Mouse (Mus musculus) spleen, postnatal 4 days (tissue): ENCODE data around the gene Csnk1g1.

Experiments
- DNase-seq, 2 experiments: peaks; one replicate each; pipeline ENCODE4 v3.0.0; 2022; ENCODE audit warnings: low spot score in 2 of 2

Gene Csnk1g1

DNA sequence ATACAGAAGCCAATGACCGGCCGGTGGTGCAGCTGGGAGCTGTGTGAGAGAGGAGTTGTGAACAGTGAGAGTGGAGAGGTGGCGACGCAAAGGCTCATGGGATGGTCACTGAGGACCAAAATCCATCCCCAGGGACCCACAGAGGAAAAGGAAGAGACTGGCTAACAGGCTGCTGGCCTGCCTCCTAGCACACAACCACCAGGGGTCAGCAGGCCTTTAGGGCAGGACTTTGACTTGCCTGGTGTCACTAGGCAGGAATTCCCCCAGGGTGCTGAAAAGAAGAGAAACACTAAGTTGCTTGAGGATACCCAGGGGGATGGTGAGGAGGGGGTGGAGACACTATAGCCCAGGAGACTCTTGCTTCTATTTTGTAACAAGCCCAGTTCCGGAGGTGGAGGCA lies 158.8 kb downstream of the Csnk1g1 start:
- DNase-seq = peak; percentile 60 to 79

DNA sequence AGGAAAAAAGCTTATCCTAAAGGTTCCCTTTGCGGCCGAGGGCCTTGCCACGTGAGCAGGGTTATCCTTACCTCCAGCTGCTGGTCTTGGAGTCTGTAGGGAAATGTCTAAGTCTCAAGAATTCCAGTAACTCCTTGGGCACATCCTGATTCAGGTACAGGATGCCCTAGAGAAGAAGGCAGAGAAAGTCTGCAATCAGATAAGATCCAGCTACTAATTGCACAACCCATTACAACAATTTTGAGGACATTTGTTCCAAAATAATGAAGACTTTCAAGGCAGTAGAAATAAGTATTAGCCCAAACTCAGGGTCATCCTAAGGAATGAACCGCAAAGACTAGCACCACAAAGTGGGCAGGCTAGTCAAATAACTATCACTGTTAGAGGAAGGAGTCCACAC lies 159.3 kb downstream of the Csnk1g1 start:
- DNase-seq = no peak

DNA sequence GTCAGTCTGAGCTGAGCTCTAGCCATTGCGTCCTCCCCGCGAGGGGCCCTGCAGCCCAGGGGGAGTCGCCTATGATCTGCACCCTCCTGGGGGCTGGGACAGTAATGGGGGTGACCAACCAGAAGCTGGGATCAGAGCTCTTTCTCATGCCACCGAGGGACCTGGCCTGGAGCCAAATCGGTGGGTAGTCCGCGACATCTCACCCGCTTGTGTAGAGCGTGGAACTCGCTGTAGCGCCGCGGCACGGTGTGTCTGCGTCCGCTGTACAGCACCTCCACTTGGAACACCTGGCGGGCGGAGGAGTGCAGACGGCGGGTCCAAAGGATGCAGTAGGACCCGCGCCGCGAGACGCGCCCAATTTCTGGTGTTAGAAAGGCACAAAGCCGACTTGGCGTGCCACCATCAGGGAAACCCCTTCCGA lies 160.3 kb downstream of the Csnk1g1 start:
- DNase-seq = peak; percentile 65 to 87

DNA sequence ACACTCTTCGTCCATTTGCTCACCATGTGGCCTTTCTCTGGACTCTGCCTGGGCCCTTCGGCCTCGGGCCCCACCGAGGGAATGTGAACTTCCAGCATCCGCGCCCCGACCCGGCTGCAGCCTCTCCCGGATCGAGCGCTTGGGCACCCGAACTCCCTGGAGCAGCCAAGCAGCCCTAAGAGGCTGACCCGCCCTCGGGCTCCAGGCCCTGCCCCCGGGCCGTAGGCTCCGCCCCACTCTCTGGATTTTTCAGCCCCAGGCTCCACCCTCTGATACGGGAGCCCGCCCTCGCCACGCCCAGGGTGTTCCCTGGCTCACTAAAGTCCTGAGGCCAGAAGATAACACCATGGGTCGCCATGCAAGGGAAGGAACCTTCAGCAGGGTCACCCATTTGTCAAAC lies 160.9 kb downstream of the Csnk1g1 start, which contains the start of gene Snx22:
Gene Snx22 (minus strand): TSS at position 137 of the 400 bp plus-strand sequence.
- peak; percentile 97 to 99 for DNase-seq

DNA sequence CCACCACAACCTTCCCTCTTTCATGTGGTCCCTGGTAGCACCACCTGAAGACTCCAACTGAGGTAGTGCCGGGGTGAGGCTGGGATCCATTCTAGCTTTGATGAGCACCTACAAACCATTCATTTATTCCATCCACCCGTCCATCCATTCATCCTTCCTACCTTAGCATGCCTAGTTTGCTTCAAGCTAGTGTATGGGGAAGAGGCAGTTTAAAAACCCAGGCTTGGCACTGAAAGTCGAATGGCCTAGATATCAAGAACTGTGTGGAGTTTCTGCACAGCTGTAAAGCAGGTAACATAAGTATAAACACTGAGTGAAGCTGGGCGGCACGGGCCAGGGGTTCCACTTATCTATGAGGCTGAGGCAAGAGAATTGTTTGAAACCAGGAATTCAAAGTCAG lies 161.4 kb downstream of the Csnk1g1 start:
- no peak for DNase-seq

DNA sequence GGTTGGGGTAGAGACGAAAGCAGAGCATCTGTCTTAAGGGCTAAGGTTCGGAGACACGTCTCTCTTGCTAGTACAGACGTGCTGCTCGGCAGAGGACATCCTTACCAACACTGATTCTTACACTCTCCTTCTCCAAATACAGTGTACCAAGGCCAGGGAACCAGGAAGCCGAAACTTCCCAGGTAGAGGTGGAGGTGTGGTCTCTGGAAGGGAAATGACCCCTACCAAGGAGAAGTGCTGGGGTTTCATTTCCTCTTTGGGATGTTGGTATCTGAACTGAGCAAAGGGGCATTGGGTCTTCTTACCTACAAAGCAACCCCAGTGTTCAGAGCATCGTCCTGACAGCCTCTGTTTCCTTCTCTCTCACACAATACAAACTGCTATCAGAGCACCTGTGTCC lies 164.0 kb downstream of the Csnk1g1 start:
- no peak for DNase-seq

DNA sequence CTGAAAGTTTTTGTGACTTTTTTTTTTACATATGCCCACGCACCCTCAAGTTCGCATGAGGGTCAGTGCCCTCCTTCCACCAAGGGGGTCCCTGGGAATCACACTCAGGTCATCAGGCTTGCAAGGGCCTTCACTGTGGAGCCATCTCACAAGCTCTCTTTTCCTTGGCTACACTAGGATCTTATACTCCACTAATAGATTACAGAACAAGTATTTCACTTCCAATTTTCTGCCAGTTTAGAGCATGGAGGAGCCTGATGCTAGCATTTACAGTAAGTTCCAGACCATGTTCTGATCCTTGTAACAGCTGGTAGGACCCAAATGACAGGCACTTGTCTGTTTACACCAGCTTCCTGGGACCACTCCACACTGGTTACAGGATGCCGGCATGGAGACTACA lies 169.3 kb downstream of the Csnk1g1 start:
- DNase-seq = no peak

DNA sequence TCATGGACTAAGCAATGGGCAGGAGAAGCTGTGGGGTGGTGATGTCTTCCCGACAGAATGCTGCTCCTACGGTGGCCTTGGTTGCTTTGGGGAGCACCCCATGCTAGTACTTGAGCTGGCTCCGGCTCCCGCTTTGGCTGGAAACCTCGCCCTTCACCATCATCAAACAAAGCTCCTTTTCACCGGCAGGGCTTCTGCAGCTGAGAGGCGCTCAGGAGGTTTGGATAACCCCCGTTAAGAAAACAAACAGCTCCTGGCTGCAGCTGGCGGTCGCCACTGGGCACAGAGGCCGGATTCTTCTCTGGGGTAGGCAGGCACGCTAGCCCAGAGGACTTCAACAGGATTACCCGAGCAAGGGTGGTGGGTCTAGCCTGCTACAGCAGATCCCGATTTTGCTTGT lies 169.8 kb downstream of the Csnk1g1 start:
- no peak for DNase-seq

DNA sequence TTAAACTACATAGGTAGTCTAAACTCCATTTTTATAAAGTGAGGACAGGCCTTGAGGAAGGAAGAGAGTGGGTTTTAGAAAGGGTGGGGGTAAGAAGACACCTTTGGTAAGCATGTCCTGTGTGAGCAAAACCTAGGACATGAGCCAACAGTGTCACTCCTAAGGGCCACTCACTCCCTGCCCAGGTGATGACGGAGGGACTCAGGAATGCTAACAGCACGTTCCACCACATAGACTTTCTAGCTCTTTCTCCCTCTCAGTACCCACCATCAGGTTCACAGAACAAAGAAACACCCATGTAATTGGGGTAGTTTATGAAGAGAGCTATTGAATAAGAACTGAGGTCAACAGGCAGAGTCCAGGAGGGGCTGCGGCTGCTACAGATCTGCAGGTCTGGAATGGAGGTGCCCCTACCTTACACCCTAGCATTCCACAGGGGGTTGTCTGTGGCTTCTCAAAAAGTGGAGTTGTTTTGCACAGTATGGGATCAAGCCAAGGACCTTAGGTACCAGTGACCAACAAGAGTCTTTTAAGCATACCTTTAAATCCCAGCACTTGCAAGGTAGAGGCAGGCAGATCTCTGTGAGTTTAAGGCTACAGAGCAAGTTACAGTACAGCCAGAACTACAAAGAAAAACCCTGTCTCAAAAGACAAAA lies 172.2 kb downstream of the Csnk1g1 start:
- DNase-seq = no peak

DNA sequence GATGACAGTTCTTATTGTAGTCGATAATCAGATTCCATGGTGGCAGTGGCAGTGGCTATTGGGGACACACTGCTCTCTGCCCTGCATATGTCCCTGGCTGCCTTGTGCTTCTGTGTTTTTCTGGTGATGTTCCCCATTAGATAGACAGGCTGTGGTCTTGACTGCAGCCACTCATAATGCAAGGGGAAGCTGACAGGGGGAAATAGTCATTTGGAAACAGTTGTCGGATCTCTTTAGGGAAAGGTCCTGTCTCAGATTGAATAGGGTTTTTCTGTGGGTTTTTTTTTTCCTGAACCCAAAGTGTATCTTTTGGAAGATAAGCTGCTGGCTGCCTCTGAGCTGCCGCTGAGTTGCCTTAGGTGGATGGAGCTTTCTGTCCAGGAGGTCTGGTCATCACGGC lies 173.3 kb downstream of the Csnk1g1 start:
- no peak for DNase-seq

DNA sequence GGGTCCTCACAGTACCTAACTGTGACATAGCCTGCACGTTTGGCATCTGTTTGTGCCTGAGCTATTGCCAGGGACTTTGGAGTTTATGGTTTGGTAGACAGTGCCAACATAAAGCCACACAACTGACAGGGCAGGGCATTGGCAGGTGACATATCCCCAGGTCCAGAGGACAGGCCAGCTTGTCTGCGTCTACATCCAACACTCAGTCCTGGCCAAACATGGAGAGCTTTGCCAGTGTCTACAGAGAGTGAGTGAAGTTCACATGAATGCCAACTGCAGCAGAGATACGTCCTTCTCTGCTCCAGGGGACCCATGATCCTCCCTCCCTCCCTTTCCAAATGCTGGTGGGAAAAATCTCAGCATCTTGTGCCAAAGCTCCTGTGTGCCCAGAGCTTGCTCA lies 175.4 kb downstream of the Csnk1g1 start:
- DNase-seq = no peak

DNA sequence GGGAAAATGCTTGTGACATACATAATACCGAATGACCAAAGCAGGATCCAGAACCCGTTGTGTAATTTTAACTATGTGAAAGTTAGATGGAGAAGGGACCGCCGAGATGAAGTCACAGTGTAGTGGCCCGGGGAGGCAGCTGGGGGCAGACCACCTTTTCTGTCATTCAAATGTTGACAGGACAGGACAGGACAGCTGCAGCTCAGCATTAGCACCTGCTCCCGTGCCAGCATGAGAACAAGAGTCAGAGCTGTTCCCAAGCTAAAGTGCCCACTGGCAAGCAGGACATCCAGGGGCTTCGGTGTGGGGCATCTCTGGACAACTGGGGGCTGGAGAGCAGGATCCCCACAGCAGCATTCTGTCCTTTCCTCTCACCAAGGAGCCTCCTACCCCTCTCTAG lies 178.3 kb downstream of the Csnk1g1 start:
- no peak for DNase-seq

DNA sequence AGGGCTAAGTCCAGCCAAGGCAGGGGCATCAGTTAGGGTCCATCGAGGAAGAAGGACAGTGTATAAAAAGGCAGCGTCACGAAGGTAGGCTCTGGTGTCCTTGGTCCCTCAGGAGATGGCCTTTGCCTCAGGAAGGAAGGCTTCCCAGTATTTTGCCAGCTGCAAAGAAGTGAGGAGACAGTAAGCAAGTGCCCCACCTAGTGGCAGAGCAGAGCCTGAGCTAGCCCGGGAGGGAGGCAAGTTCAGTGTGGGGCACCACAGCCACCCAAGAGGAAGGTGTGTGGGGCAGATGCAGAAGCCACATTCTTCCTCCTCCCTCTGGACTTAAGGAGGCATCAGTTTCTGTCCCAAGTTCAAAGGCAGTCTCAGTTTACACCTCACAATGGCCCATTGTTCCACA lies 179.7 kb downstream of the Csnk1g1 start:
- peak; percentile 64 to 86 for DNase-seq

DNA sequence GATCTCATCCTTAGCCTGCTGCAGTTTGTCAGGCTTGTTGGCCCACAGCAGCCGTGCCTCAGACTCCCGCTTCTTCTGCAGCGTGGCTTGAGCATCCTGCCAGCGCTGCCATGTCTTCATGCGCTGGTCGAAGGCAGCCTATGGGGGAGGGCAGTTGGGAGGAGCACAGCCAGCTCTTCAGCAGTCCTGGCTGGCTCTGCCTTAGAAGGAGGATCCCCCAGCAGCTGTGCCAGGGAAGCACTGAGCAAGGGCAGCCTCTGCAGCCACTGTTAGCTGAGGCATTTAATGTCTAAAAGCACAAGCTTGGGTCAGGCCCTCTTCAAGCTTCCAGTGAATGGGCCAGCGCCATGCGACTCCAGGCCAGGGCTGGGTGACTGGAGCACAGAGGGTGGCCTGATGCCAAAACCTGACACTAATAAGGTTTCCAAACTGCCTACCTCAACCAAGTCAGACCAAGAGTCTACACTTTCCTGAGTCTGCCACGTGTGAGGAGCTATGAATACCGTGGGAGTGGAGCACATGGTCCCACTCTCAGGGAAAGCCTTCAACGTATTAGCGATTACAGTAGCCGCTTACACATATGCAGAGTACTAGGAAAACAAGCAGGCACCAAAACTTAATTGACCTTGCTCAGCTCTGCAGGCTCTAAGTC lies 182.0 kb downstream of the Csnk1g1 start:
- no peak for DNase-seq

DNA sequence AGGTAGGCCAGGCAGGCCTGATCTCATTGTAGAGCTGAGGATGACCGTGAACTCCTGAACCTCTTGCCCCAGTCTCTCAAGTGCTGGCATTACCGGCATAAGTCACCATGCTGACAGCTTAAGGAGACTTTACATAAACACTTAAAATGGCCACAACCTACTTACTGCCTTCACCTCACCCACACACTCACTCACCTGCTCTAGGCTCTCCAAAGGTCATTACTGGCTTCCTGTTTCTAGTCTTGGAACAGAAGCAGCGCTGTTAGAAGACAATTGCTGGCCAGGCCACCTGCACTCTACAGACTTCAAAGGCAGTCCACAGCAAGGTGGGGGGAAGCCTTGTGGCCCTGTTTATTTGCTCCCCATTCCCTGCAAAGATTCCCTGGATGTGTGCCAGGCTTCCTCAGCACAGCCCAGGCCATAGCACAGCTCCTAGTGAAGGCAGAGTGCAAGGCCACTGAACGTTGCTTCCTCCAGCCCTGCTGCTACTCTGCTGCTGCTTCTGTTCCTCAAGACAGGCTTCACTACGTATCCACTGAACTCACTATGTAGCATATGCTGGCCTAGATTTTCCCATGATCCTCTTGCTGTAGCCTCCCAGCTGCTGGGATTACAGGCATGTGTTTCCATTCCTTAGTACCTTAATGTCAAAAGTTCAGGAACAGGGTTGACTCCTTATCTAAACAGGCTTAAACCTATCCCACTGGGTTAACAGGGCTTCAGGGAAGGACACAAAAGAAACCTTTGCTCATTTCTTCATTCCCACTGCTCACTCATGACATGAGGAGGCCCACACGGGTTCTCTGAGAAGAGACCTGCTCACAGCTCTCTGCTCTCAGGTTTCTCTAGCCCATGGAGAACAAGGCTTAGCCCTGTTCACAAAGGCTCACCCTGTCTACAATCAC lies 182.9 kb downstream of the Csnk1g1 start:
- DNase-seq = no peak

DNA sequence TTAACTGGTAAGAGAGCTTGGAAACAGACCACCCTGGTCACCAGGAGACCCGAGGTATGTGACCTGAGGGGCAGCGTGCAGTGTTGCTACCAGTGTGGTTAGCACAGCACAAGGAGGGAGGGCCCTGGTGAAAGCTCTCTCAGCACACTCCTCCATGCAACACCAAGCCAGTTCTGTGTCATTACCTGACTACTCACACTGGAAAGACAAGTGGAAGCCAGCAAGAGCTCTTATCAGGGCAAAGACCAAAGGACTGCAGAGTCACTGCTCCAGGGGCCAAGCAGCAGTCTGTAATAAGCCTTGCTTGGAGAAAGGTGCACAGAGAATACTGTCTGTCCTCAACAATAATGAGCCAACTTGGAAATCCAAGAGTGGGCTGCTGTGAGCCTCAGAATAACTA lies 183.9 kb downstream of the Csnk1g1 start:
- no peak for DNase-seq
